ENCODE assay signal across 25 mouse cellular contexts in genomic region chr11:32600371-32600770, GRCm38 (mm10).
"Had no signal": no experiment of that assay in that cellular context is flagged by ENCODE, and none has a peak within 500 bp of the region (broad histone marks: within the 10 kb centered on the region; RNA-seq: fewer than 3 reads in every experiment).

No protein-coding gene starts in this region.

- ATAC-seq: hindbrain, embryonic 16.5 days; inflammation-experienced regulatory T-cells, adult 6 months; intestine, embryonic 15.5 days; intestine, postnatal 0 days had no signal

- DNase-seq: gastrocnemius, adult 2 months; gastrocnemius, postnatal 10 days; gastrocnemius, postnatal 25 days; heart, adult 18-20 months; heart, postnatal 10 days; heart, postnatal 4 days; kidney, adult 18-20 months; kidney, adult 8-10 months; kidney, postnatal 10 days; kidney, postnatal 25 days; kidney, postnatal 4 days; layer of hippocampus, adult 9-11 months; layer of hippocampus, postnatal 36 days; left cerebral cortex, postnatal 4 days had no signal

- H3K27ac ChIP-seq: gastrocnemius, adult 2 months; heart, embryonic 10.5 days; hindbrain, embryonic 10.5 days; hindbrain, embryonic 12.5 days; hindbrain, embryonic 14.5 days; intestine, embryonic 15.5 days; limb, embryonic 13.5 days; limb, embryonic 15.5 days had no signal

- H3K4me2 ChIP-seq: heart, embryonic 12.5 days; hindbrain, embryonic 12.5 days; hindbrain, embryonic 14.5 days; intestine, embryonic 15.5 days; limb, embryonic 13.5 days; limb, embryonic 15.5 days had no signal

- H3K27me3 ChIP-seq: heart, embryonic 12.5 days; hindbrain, embryonic 12.5 days; intestine, embryonic 15.5 days; limb, embryonic 13.5 days; limb, embryonic 15.5 days had no signal

- H3K4me3 ChIP-seq: gastrocnemius, adult 2 months; heart, embryonic 10.5 days; heart, embryonic 12.5 days; hindbrain, embryonic 10.5 days; hindbrain, embryonic 12.5 days; intestine, embryonic 15.5 days; limb, embryonic 13.5 days; limb, embryonic 15.5 days had no signal

- H3K36me3 ChIP-seq: hindbrain, embryonic 12.5 days; intestine, embryonic 15.5 days; limb, embryonic 13.5 days had no signal

- H3K9me3 ChIP-seq: heart, embryonic 10.5 days; hindbrain, embryonic 12.5 days; intestine, embryonic 15.5 days; limb, embryonic 15.5 days had no signal

- H3K9ac ChIP-seq: heart, embryonic 12.5 days; hindbrain, embryonic 12.5 days; hindbrain, embryonic 14.5 days; intestine, embryonic 15.5 days; limb, embryonic 13.5 days; limb, embryonic 15.5 days had no signal
